Mouse (Mus musculus): ENCODE measurements around the gene Rnf4. TPM values are rescaled to one million over a fixed set of nuclear protein-coding genes. Genes with fewer than 3 reads are reported as not detected.

Rnf4 gene
- total and polyA plus RNA-seq, 3 experiments = 150 to 184 TPM; not detected in 1

- peaks cover 12 to 13% of the 10 kb centered on the region in 2 experiments for H3K27me3 ChIP-seq (ENCODE audit: control insufficient read depth in 1 of 2, insufficient read depth in 2 of 2, low read length in 2 of 2)
Measured at GRCm38 (mm10) chr5:34294696-34295095, 41.4 kb upstream of the Rnf4 start.

GRCm38 (mm10) chr5:34295141-34295540, 40.9 kb upstream of the Rnf4 start:
- no peak overlapping the region for H3K9ac ChIP-seq (ENCODE audit: control insufficient read depth, low read depth, low read length, poor library complexity, severe bottlenecking)
- H3K27ac ChIP-seq (ENCODE audit: control insufficient read depth, low read depth, low read length) = no peak overlapping the region
- H3K27me3 ChIP-seq (ENCODE audit: control insufficient read depth in 1 of 2, insufficient read depth in 2 of 2, low read length in 2 of 2) = peaks cover 13 to 14% of the 10 kb centered on the region in 2 experiments
- no peaks in the 10 kb centered on the region for H3K36me3 ChIP-seq (ENCODE audit: control insufficient read depth in 1 of 2, insufficient read depth in 2 of 2, low read length in 2 of 2)
- no peaks in the 10 kb centered on the region for H3K9me3 ChIP-seq (replicated peaks; ENCODE audit: insufficient read depth, low read length)
- DNase-seq (ENCODE audit: low read depth, low spot score) = no peak
- TF ChIP-seq ZMIZ1 (IDR thresholded peaks at IDR 0.05; ENCODE audit: low read depth, low read length) (no peak), ZC3H11A (IDR thresholded peaks at IDR 0.05; ENCODE audit: low read depth, low read length) (no peak), POLR2AphosphoS2 (IDR thresholded peaks at IDR 0.05; ENCODE audit: low read length) (no peak), POLR2AphosphoS5 (IDR thresholded peaks at IDR 0.05; ENCODE audit: borderline replicate concordance, low read depth, low read length) (no peak), UBTF (IDR thresholded peaks at IDR 0.05; ENCODE audit: borderline replicate concordance, insufficient read depth, low read depth, low read length) (no peak), ETS1 (IDR thresholded peaks at IDR 0.05; ENCODE audit: low read depth, low read length) (no peak), MAZ (IDR thresholded peaks at IDR 0.05; ENCODE audit: low read depth, low read length) (no peak), MYC (IDR thresholded peaks at IDR 0.05; ENCODE audit: low read depth, low read length) (no peak), RAD21 (IDR thresholded peaks at IDR 0.05; ENCODE audit: low read depth, low read length) (no peak)
- no peak overlapping the region for H3K4me3 ChIP-seq (ENCODE audit: control insufficient read depth in 1 of 2, insufficient read depth in 1 of 2, low read depth in 2 of 2, low read length in 2 of 2)
- no peaks in the 10 kb centered on the region for H3K79me2 ChIP-seq (ENCODE audit: control insufficient read depth, insufficient read depth, low read length, poor library complexity)
- H3K4me1 ChIP-seq (ENCODE audit: control insufficient read depth in 1 of 2, insufficient read depth in 2 of 2, low read length in 2 of 2) = no peaks in the 10 kb centered on the region

More at GRCm38 (mm10) chr5:34294696-34295095, 41.4 kb upstream of the Rnf4 start:
- Histone ChIP-seq H3K36me3 (ENCODE audit: control insufficient read depth in 1 of 2, insufficient read depth in 2 of 2, low read length in 2 of 2) (no peaks in the 10 kb centered on the region), H3K9me3 (replicated peaks; ENCODE audit: insufficient read depth, low read length) (no peaks in the 10 kb centered on the region), H3K79me2 (ENCODE audit: control insufficient read depth, insufficient read depth, low read length, poor library complexity) (no peaks in the 10 kb centered on the region), H3K27ac (ENCODE audit: control insufficient read depth, low read depth, low read length) (no peak overlapping the region), H3K4me1 (ENCODE audit: control insufficient read depth in 1 of 2, insufficient read depth in 2 of 2, low read length in 2 of 2) (no peaks in the 10 kb centered on the region), H3K4me3 (ENCODE audit: control insufficient read depth in 1 of 2, insufficient read depth in 1 of 2, low read depth in 2 of 2, low read length in 2 of 2) (no peak overlapping the region), H3K9ac (ENCODE audit: control insufficient read depth, low read depth, low read length, poor library complexity, severe bottlenecking) (no peak overlapping the region)
- TF ChIP-seq TAL1 (IDR thresholded peaks at IDR 0.05; ENCODE audit: low read length) (no peak), SIN3A (IDR thresholded peaks at IDR 0.05; ENCODE audit: low read length) (no peak), CTCF (IDR thresholded peaks at IDR 0.05 in 2 of 3, conservative IDR thresholded peaks at IDR 0.05 in 1 of 3; ENCODE audit: control insufficient read depth in 1 of 3, insufficient read depth in 1 of 3, low read depth in 2 of 3, low read length in 3 of 3, poor library complexity in 1 of 3, severe bottlenecking in 1 of 3) (no peak), USF1 (IDR thresholded peaks at IDR 0.05; ENCODE audit: low read depth, low read length) (no peak), ETS1 (IDR thresholded peaks at IDR 0.05; ENCODE audit: low read depth, low read length) (no peak), NRF1 (IDR thresholded peaks at IDR 0.05; ENCODE audit: insufficient read depth, low read depth, low read length, poor library complexity, severe bottlenecking) (no peak), E2F4 (IDR thresholded peaks at IDR 0.05; ENCODE audit: borderline replicate concordance, low read depth, low read length) (no peak), MEF2A (IDR thresholded peaks at IDR 0.05; ENCODE audit: extremely low read depth, insufficient replicate concordance, low read depth, low read length, poor library complexity, severe bottlenecking) (no peak), SMC3 (IDR thresholded peaks at IDR 0.05; ENCODE audit: low read depth, low read length) (no peak), JUND (IDR thresholded peaks at IDR 0.05; ENCODE audit: low read depth, low read length) (no peak), CHD1 (IDR thresholded peaks at IDR 0.05; ENCODE audit: low read depth, low read length) (no peak)
- no peak for DNase-seq (ENCODE audit: low read depth, low spot score)
